Mouse (Mus musculus) thymus, postnatal 14 days (tissue): ENCODE data around the gene Syt6.

Experiments used
- DNase-seq: peaks from one replicate; pipeline ENCODE4 v3.0.0; 2021

The Syt6 gene

GRCm38 (mm10) chr3:103575156-103575892 is at the start of gene Syt6:
Gene Syt6, plus strand, starts transcription at chr3:103575231.
- DNase-seq, result no peak

- no peak for DNase-seq
These were observed 48.8 kb upstream of the Syt6 start for GRCm38 (mm10) chr3:103526201-103526704.

GRCm38 (mm10) chr3:103526864-103527263 is 48.2 kb upstream of the Syt6 start:
- DNase-seq, result no peak

- DNase-seq, result no peak
These were observed 41.0 kb upstream of the Syt6 start for GRCm38 (mm10) chr3:103534036-103534435.

- no peak for DNase-seq
These were observed 39.8 kb upstream of the Syt6 start for GRCm38 (mm10) chr3:103535207-103535606.

- DNase-seq, result no peak
These were observed 35.9 kb upstream of the Syt6 start for GRCm38 (mm10) chr3:103539148-103539547.

GRCm38 (mm10) chr3:103546166-103546565 is 28.9 kb upstream of the Syt6 start:
- DNase-seq, result no peak

- no peak for DNase-seq
These were observed 28.4 kb upstream of the Syt6 start for GRCm38 (mm10) chr3:103546626-103547025.

GRCm38 (mm10) chr3:103550236-103550635 is 24.8 kb upstream of the Syt6 start:
- DNase-seq, result no peak

- DNase-seq, result no peak
These were observed 7.8 kb upstream of the Syt6 start for GRCm38 (mm10) chr3:103567226-103567625.

GRCm38 (mm10) chr3:103572526-103572925 is 2.5 kb upstream of the Syt6 start:
- no peak for DNase-seq

GRCm38 (mm10) chr3:103573106-103573790 is 1.8 kb upstream of the Syt6 start:
- DNase-seq, result no peak

GRCm38 (mm10) chr3:103573791-103574166 is 1.3 kb upstream of the Syt6 start:
- peak; percentile 81 for DNase-seq

- DNase-seq, result no peak
These were observed 370 bp upstream of the Syt6 start for GRCm38 (mm10) chr3:103574566-103575155.

GRCm38 (mm10) chr3:103575893-103576641 is 1.0 kb downstream of the Syt6 start:
- DNase-seq, result no peak

- DNase-seq, result no peak
These were observed 12.1 kb downstream of the Syt6 start for GRCm38 (mm10) chr3:103587136-103587535.

GRCm38 (mm10) chr3:103587672-103588071 is 12.6 kb downstream of the Syt6 start:
- DNase-seq, result no peak

GRCm38 (mm10) chr3:103589636-103590035 is 14.6 kb downstream of the Syt6 start:
- no peak for DNase-seq

GRCm38 (mm10) chr3:103592636-103593035 is 17.6 kb downstream of the Syt6 start:
- DNase-seq, result no peak

- no peak for DNase-seq
These were observed 18.6 kb downstream of the Syt6 start for GRCm38 (mm10) chr3:103593631-103594030.

GRCm38 (mm10) chr3:103595271-103595810 is 20.3 kb downstream of the Syt6 start:
- DNase-seq, result no peak

GRCm38 (mm10) chr3:103597586-103597985 is 22.6 kb downstream of the Syt6 start:
- no peak for DNase-seq

GRCm38 (mm10) chr3:103601011-103601410 is 26.0 kb downstream of the Syt6 start:
- DNase-seq, result no peak
